Mouse (Mus musculus) cortical plate, adult 2 months (tissue): ENCODE results near the gene Rcan1.
A peak's percentile ranks its signal among the peaks of the same experiment; 100 is the strongest.

ENCODE experiments used
- CTCF ChIP-seq: fragments of 200-500 bp; IDR thresholded peaks from 2 replicates; pipeline ENCODE4 v1.5.1; 2011; ENCODE audit warnings: mild to moderate bottlenecking, control low read depth, low read length; ENCODE audit not compliant: insufficient read depth; ENCODE audit errors: extremely low read depth
- POLR2A ChIP-seq: fragments of 200-500 bp; IDR thresholded peaks from 2 replicates; pipeline ENCODE4 v1.6.1; 2011; ENCODE audit warnings: mild to moderate bottlenecking, low read length, control low read depth; ENCODE audit not compliant: insufficient read depth; ENCODE audit errors: extremely low read depth

DNA sequence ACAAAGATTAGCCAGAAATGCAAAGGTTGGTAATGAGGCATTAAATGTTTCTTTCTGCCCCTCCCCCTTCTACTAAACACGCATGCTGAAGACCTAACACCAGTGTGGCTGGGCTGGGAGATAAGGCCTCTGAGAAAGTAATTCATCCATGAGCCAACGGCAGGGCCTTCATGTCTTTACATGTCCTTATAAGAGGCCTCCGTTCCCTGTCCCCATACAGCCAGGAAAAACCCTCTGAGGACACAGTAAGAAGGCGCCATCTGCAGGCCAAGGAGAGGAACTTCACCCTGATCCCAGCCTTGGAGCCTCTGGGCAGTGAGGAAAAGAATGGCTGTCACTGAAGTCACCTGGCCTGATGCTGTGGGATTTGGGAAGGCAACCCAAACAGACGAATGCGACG is 13.1 kb downstream of the Rcan1 start:
- TF ChIP-seq POLR2A, result no peak
- peak; percentile 96 for TF ChIP-seq CTCF
